11 mouse cellular contexts compared by ENCODE assay signal in genomic region chr2:17638631-17639030, GRCm38 (mm10).
A peak's percentile ranks its signal among the peaks of the same experiment; 100 is the strongest.
DNase-seq lines count a peak whose midpoint lies in the region; ATAC-seq lines count a peak whose summit lies in the region.
"Had no signal": no experiment of that assay in that cellular context is flagged by ENCODE, and none has a peak within 500 bp of the region (broad histone marks: within the 10 kb centered on the region; RNA-seq: fewer than 3 reads in every experiment).

No protein-coding gene starts in this region.

- H3K9ac ChIP-seq in hindbrain, embryonic 14.5 days = no peak overlapping the region
- H3K9ac ChIP-seq in embryonic facial prominence, embryonic 14.5 days (ENCODE audit: low read depth, low read length) = no peak overlapping the region
- no peak overlapping the region for H3K9ac ChIP-seq in forebrain, embryonic 14.5 days (ENCODE audit: low read length)
- no peak overlapping the region for H3K9ac ChIP-seq in midbrain, embryonic 16.5 days (ENCODE audit: low read depth, low read length)

- no peaks in the 10 kb centered on the region for H3K9me3 ChIP-seq in hindbrain, embryonic 14.5 days (ENCODE audit: control insufficient read depth, low read length)
- no peaks in the 10 kb centered on the region for H3K9me3 ChIP-seq in hindbrain, embryonic 10.5 days
- no peaks in the 10 kb centered on the region for H3K9me3 ChIP-seq in embryonic facial prominence, embryonic 14.5 days (ENCODE audit: control insufficient read depth, low read length)
- H3K9me3 ChIP-seq in forebrain, embryonic 14.5 days (replicated peaks; ENCODE audit: control insufficient read depth, low read length) = no peaks in the 10 kb centered on the region
- no peaks in the 10 kb centered on the region for H3K9me3 ChIP-seq in midbrain, embryonic 16.5 days (replicated peaks; ENCODE audit: control insufficient read depth, low read length, poor library complexity, severe bottlenecking)

- no peak overlapping the region for H3K27ac ChIP-seq in hindbrain, embryonic 14.5 days
- no peak overlapping the region for H3K27ac ChIP-seq in hindbrain, embryonic 10.5 days
- H3K27ac ChIP-seq in embryonic facial prominence, embryonic 14.5 days (replicated peaks; ENCODE audit: low read depth, low read length) = no peak overlapping the region
- no peak overlapping the region for H3K27ac ChIP-seq in forebrain, embryonic 14.5 days (ENCODE audit: low read depth, low read length)
- H3K27ac ChIP-seq in midbrain, embryonic 16.5 days (ENCODE audit: low read length) = no peak overlapping the region

- peak; percentile 46 for DNase-seq in hindbrain, embryonic 14.5 days (ENCODE audit: low spot score)
- DNase-seq in hindbrain, embryonic 10.5 days (ENCODE audit: low spot score) = no peak
- DNase-seq in embryonic facial prominence, embryonic 14.5 days (ENCODE audit: low spot score) = peak; percentile 41
- DNase-seq in forebrain, embryonic 14.5 days (ENCODE audit: low spot score) = peak; percentile 73
- no peak for DNase-seq in spleen, adult 12 weeks (ENCODE audit: low spot score)
- no peak for DNase-seq in right cerebral cortex, postnatal 4 days
- DNase-seq: adrenal gland, postnatal 36 days; cerebellum, adult 8-10 months; heart, postnatal 10 days; thymus, adult 18-20 months had no signal

- peak; percentile 68; the same call in 1 of the 2 replicates for ATAC-seq in hindbrain, embryonic 14.5 days (ENCODE audit: low FRiP score)
- no peak for ATAC-seq in embryonic facial prominence, embryonic 14.5 days (ENCODE audit: low read depth)
- peak; percentile 67; the same call in 1 of the 2 replicates for ATAC-seq in forebrain, embryonic 14.5 days
- peak; percentile 75 for ATAC-seq in midbrain, embryonic 16.5 days

- H3K4me1 ChIP-seq in hindbrain, embryonic 14.5 days (replicated peaks; ENCODE audit: control insufficient read depth, insufficient read depth, low read length) = no peaks in the 10 kb centered on the region
- H3K4me1 ChIP-seq in hindbrain, embryonic 10.5 days (replicated peaks) = 0 out of 2 replicates have a peak, but pooled peaks cover 2% of the 10 kb centered on the region
- no peaks in the 10 kb centered on the region for H3K4me1 ChIP-seq in embryonic facial prominence, embryonic 14.5 days (ENCODE audit: control insufficient read depth, insufficient read depth, low read length)
- H3K4me1 ChIP-seq in forebrain, embryonic 14.5 days (ENCODE audit: control insufficient read depth, insufficient read depth, low read length) = 0 out of 2 replicates have a peak, but pooled peaks cover 2% of the 10 kb centered on the region
- H3K4me1 ChIP-seq in midbrain, embryonic 16.5 days (ENCODE audit: control insufficient read depth, insufficient read depth, low read length) = no peaks in the 10 kb centered on the region

- no peaks in the 10 kb centered on the region for H3K27me3 ChIP-seq in hindbrain, embryonic 14.5 days (ENCODE audit: control insufficient read depth, insufficient read depth, low read length)
- no peaks in the 10 kb centered on the region for H3K27me3 ChIP-seq in hindbrain, embryonic 10.5 days (ENCODE audit: insufficient read depth, poor library complexity, severe bottlenecking)
- H3K27me3 ChIP-seq in embryonic facial prominence, embryonic 14.5 days (replicated peaks; ENCODE audit: control insufficient read depth, insufficient read depth, low read length) = no peaks in the 10 kb centered on the region
- peaks cover 2% of the 10 kb centered on the region; the same call in 1 of the 2 replicates for H3K27me3 ChIP-seq in forebrain, embryonic 14.5 days (replicated peaks; ENCODE audit: control insufficient read depth, insufficient read depth, low read length)
- no peaks in the 10 kb centered on the region for H3K27me3 ChIP-seq in midbrain, embryonic 16.5 days (ENCODE audit: control insufficient read depth, insufficient read depth, low read depth, low read length)

- 22% methylated on average over 5 of the region's 5 CpGs for WGBS in hindbrain, embryonic 14.5 days
- whole genome bisulfite sequencing in hindbrain, embryonic 10.5 days = 47% methylated on average over 5 of the region's 5 CpGs
- 24% methylated on average over 5 of the region's 5 CpGs for WGBS in embryonic facial prominence, embryonic 14.5 days
- 2% methylated on average over 5 of the region's 5 CpGs for WGBS in forebrain, embryonic 14.5 days
- WGBS in midbrain, embryonic 16.5 days = 8% methylated on average over 5 of the region's 5 CpGs

- no peak overlapping the region for H3K4me2 ChIP-seq in hindbrain, embryonic 14.5 days (replicated peaks)
- no peak overlapping the region for H3K4me2 ChIP-seq in embryonic facial prominence, embryonic 14.5 days (ENCODE audit: low read depth, low read length)
- peak overlapping the region; percentile 23; the same call in 1 of the 2 replicates for H3K4me2 ChIP-seq in forebrain, embryonic 14.5 days (ENCODE audit: low read length)
- peak overlapping the region; percentile 15; the same call in 1 of the 2 replicates for H3K4me2 ChIP-seq in midbrain, embryonic 16.5 days (ENCODE audit: low read length)

- H3K4me3 ChIP-seq in hindbrain, embryonic 14.5 days (replicated peaks; ENCODE audit: low read length) = no peak overlapping the region
- H3K4me3 ChIP-seq in hindbrain, embryonic 10.5 days = no peak overlapping the region
- no peak overlapping the region for H3K4me3 ChIP-seq in embryonic facial prominence, embryonic 14.5 days (ENCODE audit: low read depth, low read length)
- no peak overlapping the region for H3K4me3 ChIP-seq in forebrain, embryonic 14.5 days (ENCODE audit: low read depth, low read length)
- H3K4me3 ChIP-seq in midbrain, embryonic 16.5 days (ENCODE audit: low read depth, low read length) = no peak overlapping the region

- H3K36me3 ChIP-seq in hindbrain, embryonic 14.5 days (replicated peaks; ENCODE audit: control insufficient read depth, insufficient read depth) = no peaks in the 10 kb centered on the region
- H3K36me3 ChIP-seq in hindbrain, embryonic 10.5 days = no peaks in the 10 kb centered on the region
- H3K36me3 ChIP-seq in embryonic facial prominence, embryonic 14.5 days (ENCODE audit: control insufficient read depth, insufficient read depth, low read length) = no peaks in the 10 kb centered on the region
- no peaks in the 10 kb centered on the region for H3K36me3 ChIP-seq in forebrain, embryonic 14.5 days (ENCODE audit: control insufficient read depth, insufficient read depth, low read length)
- H3K36me3 ChIP-seq in midbrain, embryonic 16.5 days (ENCODE audit: control insufficient read depth, insufficient read depth, low read length) = no peaks in the 10 kb centered on the region

Comparison
In these comparisons a context has a peak if more than half of its experiments do, and no peak if none do; other contexts are left out.
1. DNase-seq: peak in hindbrain, embryonic 14.5 days (single experiment), embryonic facial prominence, embryonic 14.5 days (single experiment) and forebrain, embryonic 14.5 days (single experiment); none in hindbrain, embryonic 10.5 days (single experiment), spleen, adult 12 weeks (single experiment) and right cerebral cortex, postnatal 4 days (single experiment).
2. H3K4me2 ChIP-seq: peak in forebrain, embryonic 14.5 days (single experiment) and midbrain, embryonic 16.5 days (single experiment); none in hindbrain, embryonic 14.5 days (single experiment) and embryonic facial prominence, embryonic 14.5 days (single experiment).